Mouse (Mus musculus): Measurements from ENCODE around the gene Vcan. TPM values are rescaled to one million over a fixed set of nuclear protein-coding genes. Genes with fewer than 3 reads are reported as not detected.

The Vcan gene
- polyA plus RNA-seq, 1 experiment from 2014 or later: 56.0 TPM

DNA sequence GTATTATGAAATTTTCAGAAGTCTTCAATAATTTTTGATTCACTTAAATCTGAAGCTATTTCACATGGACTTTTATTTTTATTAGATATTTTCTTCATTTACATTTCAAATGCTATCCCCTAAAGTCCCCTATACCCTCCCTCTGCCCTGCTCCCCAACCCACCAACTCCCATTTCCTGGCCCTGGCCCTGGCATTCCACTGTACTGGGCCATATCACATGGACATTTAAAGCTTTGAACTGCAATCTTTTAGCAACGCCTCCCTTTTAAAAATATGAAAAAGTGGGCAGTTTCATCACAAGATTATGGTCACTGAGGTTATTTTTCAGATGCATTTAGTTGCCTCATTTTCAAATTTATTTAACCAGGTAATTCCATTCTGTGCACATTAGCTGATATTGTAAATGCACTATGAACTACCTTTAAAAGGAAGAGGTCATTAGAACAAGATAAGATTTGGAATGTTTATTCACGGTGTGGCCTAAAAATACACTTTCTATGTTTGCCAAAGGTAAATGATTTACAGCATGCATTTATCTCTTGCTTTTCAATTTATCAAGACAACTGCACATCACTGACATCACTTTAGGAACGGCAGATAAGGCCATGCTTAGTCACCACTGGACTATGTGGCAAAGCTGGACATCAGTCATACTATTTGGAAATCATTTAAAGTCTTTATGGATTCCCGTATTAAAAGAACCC lies 32.7 kb downstream of the Vcan start:
- Histone ChIP-seq H3K4me1 (no peaks in the 10 kb centered on the region), H3K4me3 (no peak overlapping the region), H3K4me2 (no peak overlapping the region), H3K9me3 (no peaks in the 10 kb centered on the region), H3K36me3 (peaks cover 27% of the 10 kb centered on the region), H3K9ac (no peak overlapping the region), H3K27ac (no peak overlapping the region), H3K27me3 (no peaks in the 10 kb centered on the region)
- WGBS: 43% methylated on average over 4 of the region's 4 CpGs
- ATAC-seq (ENCODE audit: borderline replicate concordance, extremely low read depth, low FRiP score, low TSS enrichment): no peak

DNA sequence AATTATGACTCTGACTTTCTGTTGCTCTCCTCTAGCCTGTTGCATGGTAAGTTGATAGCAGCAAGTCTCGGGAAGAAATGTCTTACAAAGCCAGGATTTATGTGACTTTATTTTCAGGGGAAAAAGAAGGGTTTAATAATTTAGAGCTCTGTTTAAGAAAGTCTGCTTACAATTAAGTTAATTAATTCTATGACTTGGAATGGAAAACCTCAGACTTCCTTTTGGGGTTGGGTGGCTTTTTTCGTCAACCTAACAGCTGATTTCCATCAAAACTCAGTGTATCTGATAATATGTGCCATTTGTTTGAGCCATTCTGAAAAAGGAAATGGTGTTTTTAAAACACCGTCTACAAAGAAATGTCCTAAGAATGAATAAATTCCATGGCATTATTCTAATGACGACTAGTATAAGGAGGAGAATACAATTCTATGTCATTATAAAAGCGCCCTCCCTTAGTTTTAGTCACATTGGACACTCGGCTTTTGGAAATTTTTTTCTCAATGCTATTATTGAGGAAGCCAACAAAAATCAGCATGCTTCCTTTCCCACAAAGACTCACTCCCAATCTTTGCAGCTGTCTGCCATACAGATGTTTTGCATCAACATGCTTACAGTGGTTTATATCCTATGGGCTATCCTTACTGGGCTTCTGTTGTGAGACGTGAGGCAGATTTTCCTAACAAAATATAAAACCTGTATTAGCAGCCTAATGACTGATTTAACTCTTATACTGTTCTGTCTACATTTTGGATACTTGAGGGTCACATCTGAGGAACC lies 34.0 kb downstream of the Vcan start:
- Histone ChIP-seq H3K27me3 (no peaks in the 10 kb centered on the region), H3K27ac (peak overlapping the region; percentile 6; the same call in 1 of the 2 replicates), H3K4me3 (no peak overlapping the region), H3K9ac (no peak overlapping the region), H3K4me2 (no peak overlapping the region), H3K36me3 (peaks cover 36% of the 10 kb centered on the region), H3K4me1 (no peaks in the 10 kb centered on the region), H3K9me3 (no peaks in the 10 kb centered on the region)
- ATAC-seq (ENCODE audit: borderline replicate concordance, extremely low read depth, low FRiP score, low TSS enrichment): peak; percentile 75; the same call in 1 of the 2 replicates
- 53% methylated on average over 7 of the region's 7 CpGs for WGBS

DNA sequence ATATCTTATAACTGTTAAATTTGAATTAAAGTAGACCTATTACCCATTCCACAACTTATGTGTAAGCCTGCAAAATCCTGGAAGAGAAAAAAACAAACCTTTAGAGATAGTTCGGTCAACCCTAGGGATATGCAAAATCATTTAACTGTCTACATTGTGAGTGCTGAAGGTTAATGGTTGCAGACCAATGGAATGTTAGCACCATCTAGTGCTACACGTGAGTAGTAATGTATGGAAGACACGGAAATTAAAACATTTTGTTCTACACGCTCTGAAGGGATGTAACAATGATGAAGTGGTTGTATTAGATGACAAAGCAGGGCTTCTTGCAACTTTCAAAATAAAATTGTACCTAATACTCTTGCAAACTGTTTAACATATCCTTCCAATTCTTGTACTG lies 39.9 kb downstream of the Vcan start:
- Histone ChIP-seq H3K27ac (no peak overlapping the region), H3K36me3 (peaks cover 46% of the 10 kb centered on the region), H3K9me3 (no peaks in the 10 kb centered on the region), H3K9ac (no peak overlapping the region), H3K4me3 (no peak overlapping the region), H3K27me3 (no peaks in the 10 kb centered on the region), H3K4me1 (no peaks in the 10 kb centered on the region), H3K4me2 (no peak overlapping the region)
- WGBS: 84% methylated on average over 4 of the region's 4 CpGs
- no peak for ATAC-seq (ENCODE audit: borderline replicate concordance, extremely low read depth, low FRiP score, low TSS enrichment)

- Histone ChIP-seq H3K9ac (no peak overlapping the region), H3K4me3 (no peak overlapping the region), H3K4me2 (no peak overlapping the region), H3K27me3 (no peaks in the 10 kb centered on the region), H3K36me3 (peaks cover 32% of the 10 kb centered on the region), H3K9me3 (no peaks in the 10 kb centered on the region), H3K4me1 (no peaks in the 10 kb centered on the region), H3K27ac (no peak overlapping the region)
- 73% methylated on average over 2 of the region's 2 CpGs for WGBS
- no peak for ATAC-seq (ENCODE audit: borderline replicate concordance, extremely low read depth, low FRiP score, low TSS enrichment)
Measured at GRCm38 (mm10) chr13:89699998-89700555, 42.2 kb downstream of the Vcan start.

DNA sequence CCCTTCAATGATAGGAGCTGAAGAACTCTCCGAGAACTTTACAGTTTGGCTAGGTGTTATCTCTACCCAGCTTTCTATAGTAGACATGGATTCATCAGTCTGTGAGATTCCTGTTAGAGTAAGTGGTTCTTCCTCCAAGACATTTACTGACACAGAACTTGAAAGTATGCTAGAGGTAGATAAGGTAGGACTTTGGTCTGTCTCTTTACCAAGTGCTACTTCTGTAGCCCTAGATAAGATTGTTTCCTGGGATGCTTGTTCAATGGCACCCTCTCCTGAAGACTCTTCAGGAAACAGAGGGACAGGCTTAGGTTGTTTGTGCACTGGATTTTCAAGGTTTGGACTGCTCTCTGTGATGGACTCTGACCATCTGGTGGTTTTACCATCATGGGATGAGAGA lies 49.7 kb downstream of the Vcan start:
- Histone ChIP-seq H3K27ac (no peak overlapping the region), H3K36me3 (peaks cover 41% of the 10 kb centered on the region), H3K9ac (no peak overlapping the region), H3K4me2 (no peak overlapping the region), H3K27me3 (no peaks in the 10 kb centered on the region), H3K4me1 (no peaks in the 10 kb centered on the region), H3K9me3 (no peaks in the 10 kb centered on the region), H3K4me3 (no peak overlapping the region)
- no peak for ATAC-seq (ENCODE audit: borderline replicate concordance, extremely low read depth, low FRiP score, low TSS enrichment)
- 91% methylated on average over 1 of the region's 1 CpGs for WGBS

GRCm38 (mm10) chr13:89683490-89683889 lies 58.8 kb downstream of the Vcan start:
- 89% methylated on average over 3 of the region's 3 CpGs for WGBS
- no peak for ATAC-seq (ENCODE audit: borderline replicate concordance, extremely low read depth, low FRiP score, low TSS enrichment)

GRCm38 (mm10) chr13:89682254-89682653 lies 60.1 kb downstream of the Vcan start:
- Histone ChIP-seq H3K27me3 (no peaks in the 10 kb centered on the region), H3K9me3 (no peaks in the 10 kb centered on the region), H3K9ac (no peak overlapping the region), H3K27ac (no peak overlapping the region), H3K36me3 (peaks cover 30% of the 10 kb centered on the region), H3K4me3 (no peak overlapping the region), H3K4me1 (no peaks in the 10 kb centered on the region), H3K4me2 (no peak overlapping the region)
- ATAC-seq (ENCODE audit: borderline replicate concordance, extremely low read depth, low FRiP score, low TSS enrichment): no peak
- 75% methylated on average over 7 of the region's 7 CpGs for WGBS

More at GRCm38 (mm10) chr13:89683490-89683889, 58.8 kb downstream of the Vcan start:
- Histone ChIP-seq H3K4me1 (no peaks in the 10 kb centered on the region), H3K27ac (no peak overlapping the region), H3K27me3 (no peaks in the 10 kb centered on the region), H3K9me3 (no peaks in the 10 kb centered on the region), H3K36me3 (peaks cover 29% of the 10 kb centered on the region), H3K4me2 (no peak overlapping the region), H3K4me3 (no peak overlapping the region), H3K9ac (no peak overlapping the region)

- Histone ChIP-seq H3K4me2 (no peak overlapping the region), H3K9ac (no peak overlapping the region), H3K9me3 (no peaks in the 10 kb centered on the region), H3K36me3 (peaks cover 34% of the 10 kb centered on the region), H3K27me3 (no peaks in the 10 kb centered on the region), H3K4me1 (no peaks in the 10 kb centered on the region), H3K27ac (no peak overlapping the region), H3K4me3 (no peak overlapping the region)
- no peak for ATAC-seq (ENCODE audit: borderline replicate concordance, extremely low read depth, low FRiP score, low TSS enrichment)
- WGBS: 87% methylated on average over 6 of the region's 6 CpGs
Measured at GRCm38 (mm10) chr13:89679756-89680155, 62.6 kb downstream of the Vcan start.

DNA sequence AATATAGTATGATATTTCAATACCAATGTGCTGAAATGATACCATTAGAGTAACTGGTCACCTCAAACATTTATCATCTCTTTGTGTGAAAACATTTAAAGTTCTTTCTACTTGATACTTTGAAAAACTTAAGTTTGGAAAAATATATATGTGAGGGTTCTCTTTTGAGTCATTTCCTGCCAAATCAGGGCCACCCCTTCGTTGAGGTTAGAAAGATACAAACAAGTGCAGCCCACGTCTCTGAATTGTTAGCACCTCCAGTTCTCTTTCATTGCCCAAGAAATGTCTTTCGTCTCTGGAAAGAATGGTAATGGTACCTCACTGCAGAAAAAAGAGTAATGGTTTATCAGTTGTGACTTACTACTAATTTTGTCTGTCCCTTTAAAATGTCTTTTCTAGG lies 71.8 kb downstream of the Vcan start:
- Histone ChIP-seq H3K9me3 (no peaks in the 10 kb centered on the region), H3K4me3 (no peak overlapping the region), H3K4me1 (0 out of 2 replicates have a peak, but pooled peaks cover 3% of the 10 kb centered on the region), H3K27ac (no peak overlapping the region), H3K4me2 (no peak overlapping the region), H3K27me3 (no peaks in the 10 kb centered on the region), H3K9ac (no peak overlapping the region), H3K36me3 (peaks cover 10% of the 10 kb centered on the region; the same call in 1 of the 2 replicates)
- no peak for ATAC-seq (ENCODE audit: borderline replicate concordance, extremely low read depth, low FRiP score, low TSS enrichment)
- WGBS: 79% methylated on average over 3 of the region's 3 CpGs

DNA sequence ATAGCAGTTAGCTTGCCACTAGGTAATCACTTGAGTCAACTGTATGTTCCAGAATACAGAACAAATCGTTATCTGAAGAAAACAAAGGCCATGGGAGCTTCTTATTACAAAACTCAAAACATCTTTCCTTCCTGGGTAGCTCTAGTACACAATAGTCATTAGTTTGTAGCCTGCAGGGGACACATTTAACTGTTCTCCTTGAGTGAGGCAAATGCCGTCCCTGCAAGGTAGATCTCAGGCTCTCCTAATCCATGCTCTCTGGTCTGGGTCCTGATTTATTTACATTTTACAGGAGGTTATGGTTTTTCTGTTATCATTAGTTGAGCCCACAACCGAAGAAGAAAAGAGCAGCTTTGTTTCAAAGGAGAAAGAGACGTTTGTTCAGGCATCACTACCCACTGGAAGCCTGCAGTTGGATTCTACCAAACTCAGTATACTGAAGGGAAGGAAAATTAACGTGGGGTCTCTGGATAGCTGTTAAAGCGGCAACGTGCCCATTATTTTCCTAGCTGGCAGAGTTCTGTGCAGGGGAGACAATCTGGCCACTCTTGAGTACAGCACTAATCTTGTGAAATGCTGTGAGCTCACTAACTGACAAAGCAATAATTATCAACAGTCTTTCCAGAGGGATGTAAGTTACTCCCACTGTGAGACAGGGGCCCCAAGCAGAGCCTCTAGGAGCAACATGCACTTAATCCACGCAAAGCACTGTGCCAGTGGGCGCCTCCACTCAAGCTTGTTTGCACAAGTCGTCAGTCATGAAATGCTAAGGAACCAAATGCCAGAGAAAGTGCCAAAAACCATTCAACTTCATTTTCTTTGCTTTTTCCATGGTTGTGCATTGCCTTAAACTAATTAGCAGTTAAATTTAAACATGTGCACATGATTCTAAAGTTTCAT lies 73.1 kb downstream of the Vcan start:
- peaks cover 6% of the 10 kb centered on the region; the same call in 1 of the 2 replicates for H3K36me3 ChIP-seq

DNA sequence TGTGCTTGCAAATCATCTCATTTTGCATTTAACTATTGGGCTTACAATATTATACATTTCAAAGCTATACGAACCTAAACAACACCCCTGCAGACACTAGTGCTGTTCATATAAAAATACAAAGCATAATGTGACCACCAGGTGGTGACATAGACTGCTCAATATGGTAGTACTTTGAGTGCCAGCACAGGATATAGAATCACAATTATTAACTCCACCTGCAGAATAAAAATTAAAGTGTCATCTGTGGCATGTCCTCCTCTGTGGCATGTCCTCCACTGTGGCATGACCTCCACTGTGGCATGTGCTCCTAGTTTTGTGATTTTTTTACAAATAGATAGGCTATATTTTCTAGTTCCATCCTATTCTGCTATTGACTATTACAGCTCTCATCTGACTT lies 74.2 kb downstream of the Vcan start:
- H3K4me1 ChIP-seq: 0 out of 2 replicates have a peak, but pooled peaks cover 3% of the 10 kb centered on the region
- no peaks in the 10 kb centered on the region for H3K27me3 ChIP-seq
- WGBS: 67% methylated on average over 1 of the region's 1 CpGs
- H3K9ac ChIP-seq: no peak overlapping the region
- no peak for ATAC-seq (ENCODE audit: borderline replicate concordance, extremely low read depth, low FRiP score, low TSS enrichment)
- H3K4me3 ChIP-seq: no peak overlapping the region
- peaks cover 7% of the 10 kb centered on the region; the same call in 1 of the 2 replicates for H3K36me3 ChIP-seq
- H3K4me2 ChIP-seq: no peak overlapping the region
- no peaks in the 10 kb centered on the region for H3K9me3 ChIP-seq
- no peak overlapping the region for H3K27ac ChIP-seq

More for the DNA sequence above, 73.1 kb downstream of the Vcan start:
- Histone ChIP-seq H3K4me1 (0 out of 2 replicates have a peak, but pooled peaks cover 3% of the 10 kb centered on the region), H3K9me3 (no peaks in the 10 kb centered on the region), H3K4me3 (no peak overlapping the region), H3K9ac (no peak overlapping the region), H3K27me3 (no peaks in the 10 kb centered on the region), H3K27ac (no peak overlapping the region), H3K4me2 (no peak overlapping the region)
- 53% methylated on average over 10 of the region's 10 CpGs for WGBS
- no peak for ATAC-seq (ENCODE audit: borderline replicate concordance, extremely low read depth, low FRiP score, low TSS enrichment)

All from lung, embryonic 15.5 days (tissue).